Mouse (Mus musculus) ES-Bruce4 (cell line): ENCODE results near the gene Gm10271. TPM values are rescaled to one million over a fixed set of nuclear protein-coding genes. Genes with fewer than 3 reads are reported as not detected.

Source experiments
- H3K27ac ChIP-seq: 2 replicates; pipeline ENCODE4 v1.5.1; 2012; ENCODE audit warnings: low read length, inconsistent platforms; ENCODE audit not compliant: insufficient read depth
- H3K27me3 ChIP-seq: 2 replicates; pipeline ENCODE4 v1.6.1; 2012; ENCODE audit warnings: mild to moderate bottlenecking, low read length, inconsistent platforms; ENCODE audit not compliant: control insufficient read depth, poor library complexity, insufficient read depth, severe bottlenecking
- H3K36me3 ChIP-seq: 2 replicates; pipeline ENCODE4 v1.6.1; 2012; ENCODE audit warnings: inconsistent platforms, mild to moderate bottlenecking, low read length, moderate library complexity; ENCODE audit not compliant: control insufficient read depth, poor library complexity, insufficient read depth, severe bottlenecking
- H3K4me1 ChIP-seq: one replicate; pipeline ENCODE4 v1.8.1; 2011; ENCODE audit warnings: low read length; ENCODE audit not compliant: control insufficient read depth, insufficient read depth
- H3K4me3 ChIP-seq: 2 replicates; pipeline ENCODE4 v1.5.1; 2011; ENCODE audit warnings: low read depth, mild to moderate bottlenecking, low read length
- H3K9ac ChIP-seq: 2 replicates; pipeline ENCODE4 v1.6.1; 2012; ENCODE audit warnings: low read depth, mild to moderate bottlenecking, inconsistent platforms; ENCODE audit not compliant: poor library complexity, severe bottlenecking
- H3K9me3 ChIP-seq: replicated peaks from 2 replicates; pipeline ENCODE4 v1.6.1; 2012; ENCODE audit warnings: mild to moderate bottlenecking, low read length, inconsistent platforms; ENCODE audit not compliant: control insufficient read depth, poor library complexity, insufficient read depth, severe bottlenecking
- CTCF ChIP-seq: IDR thresholded peaks from one replicate; pipeline ENCODE4 v1.8.1; 2011; ENCODE audit warnings: low read depth, low read length
- EP300 ChIP-seq: IDR thresholded peaks from 2 replicates; pipeline ENCODE4 v1.6.1; 2011; ENCODE audit warnings: low read depth, low read length; ENCODE audit not compliant: insufficient read depth
- POLR2A ChIP-seq: IDR thresholded peaks from one replicate; pipeline ENCODE4 v1.8.1; 2011; ENCODE audit warnings: low read length; ENCODE audit not compliant: insufficient read depth
- polyA plus RNA-seq: library from polyadenylated mRNA; stranded (reverse); fragments of >200 nt; gene quantifications from 2 replicates; pipeline ENCODE4 v1.2.4, GENCODE M21; 2011; ENCODE audit warnings: low read depth; ENCODE audit not compliant: missing spikeins, insufficient read depth, insufficient read length

Gm10271 gene
- polyA plus RNA-seq, 1 experiment = not detected

- H3K4me1 ChIP-seq = peaks cover 5% of the 10 kb centered on the region
- no peaks in the 10 kb centered on the region for H3K9me3 ChIP-seq
- H3K36me3 ChIP-seq = peaks cover 18% of the 10 kb centered on the region; the same call in 1 of the 2 replicates
- H3K9ac ChIP-seq = no peak overlapping the region
- H3K4me3 ChIP-seq = no peak overlapping the region
- no peaks in the 10 kb centered on the region for H3K27me3 ChIP-seq
- H3K27ac ChIP-seq = no peak overlapping the region
- TF ChIP-seq POLR2A = no peak
- no peak for TF ChIP-seq CTCF
- TF ChIP-seq EP300 = no peak
Observed at GRCm38 (mm10) chr10:116933794-116934193, 38.6 kb downstream of the Gm10271 start.

GRCm38 (mm10) chr10:116932418-116932817, 40.0 kb downstream of the Gm10271 start:
- TF ChIP-seq CTCF = no peak
- TF ChIP-seq POLR2A = no peak
- TF ChIP-seq EP300 = no peak
- H3K27ac ChIP-seq = no peak overlapping the region
- H3K9me3 ChIP-seq = no peaks in the 10 kb centered on the region
- no peak overlapping the region for H3K9ac ChIP-seq
- peaks cover 10% of the 10 kb centered on the region; the same call in 1 of the 2 replicates for H3K36me3 ChIP-seq
- no peaks in the 10 kb centered on the region for H3K27me3 ChIP-seq
- H3K4me3 ChIP-seq = no peak overlapping the region
- H3K4me1 ChIP-seq = peaks cover 5% of the 10 kb centered on the region

GRCm38 (mm10) chr10:116931497-116932179, 40.8 kb downstream of the Gm10271 start:
- peak overlapping the region; percentile 7; the same call in 1 of the 2 replicates for H3K4me3 ChIP-seq
- no peaks in the 10 kb centered on the region for H3K9me3 ChIP-seq
- TF ChIP-seq POLR2A (no peak), EP300 (no peak), CTCF (no peak)
- no peak overlapping the region for H3K9ac ChIP-seq
- H3K36me3 ChIP-seq = peaks cover 13% of the 10 kb centered on the region; the same call in 1 of the 2 replicates
- no peaks in the 10 kb centered on the region for H3K27me3 ChIP-seq
- H3K4me1 ChIP-seq = peaks cover 5% of the 10 kb centered on the region
- no peak overlapping the region for H3K27ac ChIP-seq

- no peak overlapping the region for H3K27ac ChIP-seq
Observed at GRCm38 (mm10) chr10:116930936-116931335, 41.5 kb downstream of the Gm10271 start.

GRCm38 (mm10) chr10:116930506-116930905, 41.9 kb downstream of the Gm10271 start:
- Histone ChIP-seq H3K4me3 (no peak overlapping the region), H3K9ac (no peak overlapping the region), H3K9me3 (no peaks in the 10 kb centered on the region), H3K27me3 (no peaks in the 10 kb centered on the region), H3K4me1 (peaks cover 5% of the 10 kb centered on the region), H3K36me3 (peaks cover 15% of the 10 kb centered on the region; the same call in 1 of the 2 replicates), H3K27ac (no peak overlapping the region)
- TF ChIP-seq POLR2A = no peak
- TF ChIP-seq CTCF = no peak
- no peak for TF ChIP-seq EP300

More at GRCm38 (mm10) chr10:116930936-116931335, 41.5 kb downstream of the Gm10271 start:
- peaks cover 13% of the 10 kb centered on the region; the same call in 1 of the 2 replicates for H3K36me3 ChIP-seq
- H3K9ac ChIP-seq = no peak overlapping the region
- no peaks in the 10 kb centered on the region for H3K27me3 ChIP-seq
- no peaks in the 10 kb centered on the region for H3K9me3 ChIP-seq
- H3K4me1 ChIP-seq = peaks cover 5% of the 10 kb centered on the region
- H3K4me3 ChIP-seq = peak overlapping the region; percentile 7; the same call in 1 of the 2 replicates
- no peak for TF ChIP-seq CTCF
- no peak for TF ChIP-seq POLR2A
- no peak for TF ChIP-seq EP300

GRCm38 (mm10) chr10:116928826-116929225, 43.6 kb downstream of the Gm10271 start:
- no peak overlapping the region for H3K27ac ChIP-seq

More at GRCm38 (mm10) chr10:116928826-116929225, 43.6 kb downstream of the Gm10271 start:
- TF ChIP-seq POLR2A (no peak), CTCF (no peak), EP300 (no peak)
- H3K9ac ChIP-seq = no peak overlapping the region
- H3K27me3 ChIP-seq = no peaks in the 10 kb centered on the region
- peaks cover 16% of the 10 kb centered on the region; the same call in 1 of the 2 replicates for H3K36me3 ChIP-seq
- no peak overlapping the region for H3K4me3 ChIP-seq
- peaks cover 6% of the 10 kb centered on the region for H3K4me1 ChIP-seq
- no peaks in the 10 kb centered on the region for H3K9me3 ChIP-seq
